Mouse (Mus musculus): Measurements from ENCODE around the gene Crat.
"Not testable (repeated sequence)": the region's sequence is repeated elsewhere in the genome, so short reads cannot be mapped to it uniquely, and the experiment has no call there.

Gene Crat

GRCm38 (mm10) chr2:30440211-30440700 lies 24.6 kb upstream of the Crat start:
- no peak for DNase-seq (ENCODE audit: low spot score)

GRCm38 (mm10) chr2:30439631-30440030 lies 24.0 kb upstream of the Crat start:
- DNase-seq (ENCODE audit: low spot score) = no peak

GRCm38 (mm10) chr2:30437791-30438190 lies 22.2 kb upstream of the Crat start:
- DNase-seq (ENCODE audit: low spot score) = no peak

GRCm38 (mm10) chr2:30436809-30437208 lies 21.2 kb upstream of the Crat start:
- no peak for DNase-seq (ENCODE audit: low spot score)

- DNase-seq (ENCODE audit: low spot score) = peak; percentile 56
These were observed 20.5 kb upstream of the Crat start for GRCm38 (mm10) chr2:30436156-30436545.

GRCm38 (mm10) chr2:30435326-30436155 lies 19.9 kb upstream of the Crat start:
- DNase-seq (ENCODE audit: low spot score) = peak; percentile 58

GRCm38 (mm10) chr2:30429156-30429555 lies 13.5 kb upstream of the Crat start:
- DNase-seq (ENCODE audit: low spot score) = no peak

GRCm38 (mm10) chr2:30421432-30421831 lies 5.8 kb upstream of the Crat start:
- DNase-seq (ENCODE audit: low spot score) = no peak

- DNase-seq (ENCODE audit: low spot score) = peak; percentile 42
These were observed 3.5 kb upstream of the Crat start for GRCm38 (mm10) chr2:30419112-30419511.

GRCm38 (mm10) chr2:30418259-30418658 lies 2.6 kb upstream of the Crat start:
- no peak for DNase-seq (ENCODE audit: low spot score)

GRCm38 (mm10) chr2:30417595-30418165 lies 2.1 kb upstream of the Crat start:
- DNase-seq (ENCODE audit: low spot score) = no peak

- DNase-seq (ENCODE audit: low spot score) = not testable (repeated sequence)
These were observed 1.5 kb upstream of the Crat start for GRCm38 (mm10) chr2:30417154-30417553.

GRCm38 (mm10) chr2:30416649-30416965 lies 994 bp upstream of the Crat start:
- DNase-seq (ENCODE audit: low spot score) = no peak

- peak; percentile 93 for DNase-seq (ENCODE audit: low spot score)
These were observed 479 bp upstream of the Crat start, which contains the start of gene Ptpa for GRCm38 (mm10) chr2:30415936-30416648. Gene Ptpa, plus strand, starts transcription at chr2:30416039.

- DNase-seq (ENCODE audit: low spot score) = peak; percentile 13
These were observed 932 bp downstream of the Crat start for GRCm38 (mm10) chr2:30414681-30415080.

- DNase-seq (ENCODE audit: low spot score) = no peak
These were observed 1.5 kb downstream of the Crat start for GRCm38 (mm10) chr2:30414101-30414500.

- DNase-seq (ENCODE audit: low spot score) = no peak
These were observed 2.3 kb downstream of the Crat start for GRCm38 (mm10) chr2:30413038-30413973.

- DNase-seq (ENCODE audit: low spot score) = no peak
These were observed 6.0 kb downstream of the Crat start for GRCm38 (mm10) chr2:30409454-30410176.

GRCm38 (mm10) chr2:30408452-30409100 lies 7.0 kb downstream of the Crat start:
- DNase-seq (ENCODE audit: low spot score) = no peak

- no peak for DNase-seq (ENCODE audit: low spot score)
These were observed 7.8 kb downstream of the Crat start for GRCm38 (mm10) chr2:30407778-30408177.

GRCm38 (mm10) chr2:30407221-30407620 lies 8.4 kb downstream of the Crat start:
- no peak for DNase-seq (ENCODE audit: low spot score)

Measured in yolk sac, embryonic 10.5 days (tissue).